Mouse (Mus musculus): Measurements from ENCODE around the gene Mgat2.

The Mgat2 gene

DNA sequence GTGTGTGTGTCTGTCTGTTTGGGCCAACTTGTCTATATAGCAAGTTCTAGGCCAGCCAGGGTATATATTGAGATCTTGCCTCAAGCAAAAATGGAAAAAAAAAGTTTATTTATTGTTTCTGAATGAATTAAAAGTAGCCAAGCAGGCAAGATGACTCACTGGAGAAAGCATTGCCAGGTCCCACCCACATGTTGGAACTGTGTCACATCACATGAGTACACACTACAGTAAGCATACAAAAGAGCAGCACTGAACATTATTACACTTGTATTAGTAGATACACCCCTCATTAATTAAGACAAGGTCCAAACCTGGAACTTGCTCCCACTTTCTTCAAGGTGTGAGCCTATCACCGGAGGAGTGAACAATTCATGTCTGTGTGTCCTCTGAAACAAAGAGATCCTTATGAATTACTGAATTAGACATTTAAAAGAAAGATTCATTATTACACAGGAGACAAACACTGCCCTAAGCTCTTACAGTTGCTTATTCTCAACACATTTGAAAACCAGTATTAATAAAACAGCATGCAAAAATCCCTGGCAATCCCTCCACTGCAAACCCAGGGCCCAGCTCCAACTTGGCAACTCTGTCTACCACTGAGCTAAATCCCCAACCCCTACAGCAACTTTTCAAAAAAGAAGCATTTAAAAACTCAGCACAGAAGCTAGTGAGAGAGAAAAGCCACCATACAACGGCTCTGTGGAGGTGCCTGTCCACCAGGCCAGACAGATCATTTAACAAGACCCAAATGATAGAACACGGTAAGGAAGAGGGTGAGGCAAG is 31.2 kb downstream of the Mgat2 start:
- peak; percentile 43 to 50 for DNase-seq

DNA sequence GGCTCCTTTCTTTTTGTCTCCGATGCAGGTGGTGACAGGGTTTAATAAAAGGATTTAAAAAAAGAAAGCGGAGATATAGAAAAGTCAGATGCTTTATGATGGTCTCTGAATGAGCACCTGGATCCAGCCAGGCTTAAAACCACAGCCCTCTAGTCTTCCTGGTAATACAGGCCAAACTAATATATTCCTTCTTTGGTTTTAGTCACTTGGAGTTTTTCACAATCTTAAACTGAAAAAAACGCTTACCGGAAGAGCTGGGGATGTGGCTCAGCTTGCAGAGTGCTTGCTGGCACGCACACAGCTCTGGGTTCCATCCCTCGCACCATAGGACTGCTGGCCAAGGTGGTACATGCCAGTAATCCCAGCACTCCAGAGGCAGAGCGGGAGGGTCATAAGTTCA is 32.6 kb downstream of the Mgat2 start:
- DNase-seq: no peak

DNA sequence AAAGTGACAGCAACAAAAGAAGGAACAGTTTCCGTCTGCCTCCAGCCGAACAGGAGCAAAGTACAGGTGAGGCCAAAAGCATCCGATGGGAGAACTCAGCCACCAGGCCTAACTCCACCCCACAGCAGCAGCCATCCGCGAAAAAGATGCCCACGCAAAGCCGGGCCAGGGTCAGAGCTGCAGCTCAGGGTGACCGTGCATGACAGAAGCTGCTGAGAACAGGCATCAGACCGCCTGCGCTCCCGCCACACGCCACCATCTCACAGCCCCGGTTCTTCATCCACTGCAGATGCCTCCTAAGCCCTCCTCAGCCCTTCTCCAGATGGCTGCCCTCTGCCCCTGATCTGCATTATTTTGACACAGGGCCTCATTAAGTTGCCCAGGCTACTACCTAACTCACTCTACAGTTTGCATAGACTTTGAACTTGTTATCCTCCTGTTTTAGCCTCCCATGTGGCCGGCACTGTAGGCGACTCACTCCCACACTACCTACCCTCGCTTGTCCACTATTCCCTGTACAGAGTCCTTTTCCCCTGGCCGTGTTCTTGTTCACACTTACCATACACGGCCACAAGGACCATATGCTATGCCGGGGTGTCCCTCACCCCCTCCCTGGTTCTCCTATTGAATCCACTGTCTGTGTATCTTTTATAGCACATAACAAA is 36.8 kb downstream of the Mgat2 start:
- no peak for DNase-seq

GRCm38 (mm10) chr12:69227776-69228466 is 44.0 kb downstream of the Mgat2 start, which contains the start of gene Pole2:
TSS of gene Pole2 (minus strand) at chr12:69228195.
- peak; percentile 92 to 94 for DNase-seq

DNA sequence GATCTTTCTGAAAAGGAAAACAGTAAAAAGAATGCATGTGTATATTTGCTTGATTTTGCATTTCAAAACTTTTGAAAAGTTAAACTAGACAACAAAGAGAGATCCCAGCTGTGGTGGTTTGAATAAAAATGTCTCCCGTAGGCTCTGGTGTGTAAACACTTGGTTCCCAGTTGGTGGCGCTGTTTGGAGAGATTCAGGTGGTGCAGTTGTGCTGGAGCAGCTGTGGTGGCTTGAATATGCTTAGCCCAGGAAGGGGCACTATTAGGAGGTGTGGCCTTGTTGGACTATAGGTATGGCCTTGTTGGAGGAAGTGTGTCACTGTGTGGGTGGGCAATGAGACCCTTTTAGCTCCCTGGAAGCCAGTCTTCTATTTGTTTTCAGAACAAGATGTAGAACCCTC is 45.3 kb downstream of the Mgat2 start:
- peak; percentile 26 to 50 for DNase-seq

- no peak for DNase-seq
Observed at GRCm38 (mm10) chr12:69235782-69236181, 51.8 kb downstream of the Mgat2 start.

Measured in lung, postnatal 4 days (tissue).